Mouse (Mus musculus) kidney, embryonic 16.5 days (tissue): ENCODE data around the gene Mfap4. TPM values are rescaled to one million over a fixed set of nuclear protein-coding genes. Genes with fewer than 3 reads are reported as not detected.

ENCODE experiments used
- ATAC-seq: fragments of 200-750 bp; cut with Nextera tagmentation; 2 replicates; pipeline ENCODE4 v1.8.0; 2017; ENCODE audit warnings: moderate TSS enrichment; ENCODE audit not compliant: low FRiP score, low TSS enrichment
- H3K27ac ChIP-seq: fragments of 300-500 bp; sonication (generic); 2 replicates; pipeline ENCODE4 v1.5.1; 2014; ENCODE audit warnings: low read length
- H3K27me3 ChIP-seq: fragments of 300-500 bp; sonication (generic); 2 replicates; pipeline ENCODE4 v1.6.1; 2014; ENCODE audit warnings: low read length, control low read depth, mixed read lengths; ENCODE audit not compliant: insufficient read depth
- H3K36me3 ChIP-seq: fragments of 300-500 bp; sonication (generic); 2 replicates; pipeline ENCODE4 v1.6.1; 2014; ENCODE audit warnings: low read length, control low read depth, mixed read lengths; ENCODE audit not compliant: insufficient read depth
- H3K4me1 ChIP-seq: fragments of 300-500 bp; sonication (generic); 2 replicates; pipeline ENCODE4 v1.6.1; 2014; ENCODE audit warnings: low read length, control low read depth, mixed read lengths; ENCODE audit not compliant: insufficient read depth
- H3K4me2 ChIP-seq: fragments of 300-500 bp; sonication (generic); replicated peaks from 2 replicates; pipeline ENCODE4 v1.6.1; 2014; ENCODE audit warnings: low read depth, low read length
- H3K4me3 ChIP-seq: fragments of 300-500 bp; sonication (generic); 2 replicates; pipeline ENCODE4 v1.5.1; 2014; ENCODE audit warnings: mild to moderate bottlenecking, low read length
- H3K9ac ChIP-seq: fragments of 300-500 bp; sonication (generic); replicated peaks from 2 replicates; pipeline ENCODE4 v1.6.1; 2014; ENCODE audit warnings: low read length
- H3K9me3 ChIP-seq: fragments of 300-500 bp; sonication (generic); 2 replicates; pipeline ENCODE4 v1.6.1; 2016; ENCODE audit warnings: low read length, control low read depth
- WGBS: fragments of 180-500 bp; shearing (Covaris S2); extraction: QIAGEN DNeasy Blood & Tissue Kit; methylation state at CpG from one replicate; pipeline ENCODE4 v1.1.7; 2014; 5-methylcytosine and 5-hydroxymethylcytosine counted together
- polyA plus RNA-seq: library from polyadenylated mRNA; unstranded; fragments of >200 nt; fragmentation: Nextera tagmentation; extraction: Ambion mirVana; gene quantifications from 2 replicates; pipeline ENCODE4 v1.2.1, GENCODE M21; 2015

The Mfap4 gene
- polyA plus RNA-seq, 1 experiment from 2014 or later, result 181 TPM

DNA sequence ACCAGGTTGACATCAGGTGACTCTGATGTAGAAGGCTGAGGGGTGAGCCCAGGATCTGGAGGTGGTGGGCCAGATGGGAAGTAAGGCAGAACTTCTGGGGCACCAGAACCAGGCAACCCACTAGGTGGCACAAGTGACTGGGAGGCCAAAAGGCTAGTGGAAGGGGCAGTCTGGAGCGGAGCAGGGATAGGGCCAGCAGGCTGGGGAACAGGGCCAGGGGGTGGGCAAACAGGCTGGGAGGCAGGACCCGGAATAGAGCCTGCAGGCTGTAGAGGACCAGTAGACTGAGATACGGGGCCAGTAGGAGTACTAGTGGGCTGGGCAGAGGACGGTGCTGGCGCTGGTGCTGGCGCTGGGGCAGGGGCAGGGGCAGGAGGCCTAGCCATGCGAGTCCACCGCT, 4.6 kb downstream of the Mfap4 start:
- WGBS, result 91% methylated on average over 8 of the region's 8 CpGs
- Histone ChIP-seq H3K9me3 (no peaks in the 10 kb centered on the region), H3K36me3 (peaks cover 52% of the 10 kb centered on the region), H3K4me2 (no peak overlapping the region), H3K27ac (no peak overlapping the region), H3K4me1 (peaks cover 51% of the 10 kb centered on the region), H3K9ac (no peak overlapping the region), H3K27me3 (no peaks in the 10 kb centered on the region), H3K4me3 (no peak overlapping the region)
- no peak for ATAC-seq

DNA sequence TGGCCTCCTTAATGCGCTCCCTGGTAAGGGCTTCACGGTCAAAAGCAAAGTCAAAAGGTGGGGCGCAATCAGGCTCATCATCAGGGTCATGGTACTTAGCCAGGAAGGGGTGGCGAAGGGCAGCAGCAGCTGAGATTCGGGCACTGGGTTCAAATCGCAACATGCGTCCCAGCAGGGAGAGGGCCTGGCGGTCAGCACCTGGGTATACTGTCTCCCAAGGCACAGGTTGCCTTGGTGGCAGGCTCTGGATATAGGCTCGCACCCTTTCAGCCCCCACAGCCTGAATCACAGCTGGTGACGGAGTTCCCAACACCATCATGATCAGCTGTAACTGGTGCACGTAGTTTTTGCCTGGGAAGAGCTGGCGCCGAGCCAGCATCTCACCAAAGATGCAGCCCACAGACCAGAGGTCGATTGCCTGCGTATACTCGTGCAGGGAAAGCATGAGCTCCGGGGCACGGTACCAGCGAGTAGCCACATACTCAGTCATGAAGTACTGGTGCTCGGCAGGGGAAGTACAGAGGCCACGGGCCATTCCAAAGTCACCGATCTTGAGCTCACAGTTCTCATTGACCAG, 5.8 kb downstream of the Mfap4 start:
- WGBS, result 91% methylated on average over 22 of the region's 22 CpGs
- H3K4me3 ChIP-seq, result no peak overlapping the region
- H3K4me2 ChIP-seq, result no peak overlapping the region
- no peak overlapping the region for H3K27ac ChIP-seq
- H3K4me1 ChIP-seq, result peaks cover 45% of the 10 kb centered on the region
- no peaks in the 10 kb centered on the region for H3K27me3 ChIP-seq
- H3K9me3 ChIP-seq, result no peaks in the 10 kb centered on the region
- H3K36me3 ChIP-seq, result peaks cover 52% of the 10 kb centered on the region
- no peak overlapping the region for H3K9ac ChIP-seq
- no peak for ATAC-seq

DNA sequence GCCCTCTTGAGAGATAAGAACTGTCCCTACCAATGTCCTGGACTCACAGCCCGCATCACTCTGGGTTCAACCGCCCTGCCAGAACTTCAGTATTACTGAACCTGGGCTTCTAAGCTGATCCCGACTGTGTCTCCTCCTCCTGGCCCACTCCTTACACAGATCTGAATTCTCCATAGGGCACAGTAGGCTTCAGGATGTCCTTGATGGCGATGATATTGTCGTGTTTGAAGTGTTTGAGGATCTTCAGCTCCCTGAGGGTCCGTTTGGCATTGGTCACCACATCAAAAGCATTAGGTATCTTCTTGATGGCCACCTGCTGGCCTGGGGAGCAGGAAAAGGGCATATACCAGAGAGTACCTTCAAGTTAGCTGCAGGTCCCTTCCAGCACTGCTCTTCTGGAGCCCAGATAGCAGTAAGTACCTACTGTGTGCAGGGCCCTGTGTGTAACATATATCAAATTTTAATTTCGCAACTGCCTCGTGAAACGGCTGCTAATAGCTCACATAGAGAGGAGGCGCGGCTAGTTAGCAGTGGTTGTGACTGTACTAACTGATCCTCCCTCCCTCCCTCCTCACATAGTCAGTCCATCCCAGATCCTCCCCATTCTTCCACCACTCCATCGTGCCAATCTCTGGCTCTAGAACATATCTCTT, 7.6 kb downstream of the Mfap4 start:
- Histone ChIP-seq H3K27ac (no peak overlapping the region), H3K4me3 (peak overlapping the region; percentile 98)

DNA sequence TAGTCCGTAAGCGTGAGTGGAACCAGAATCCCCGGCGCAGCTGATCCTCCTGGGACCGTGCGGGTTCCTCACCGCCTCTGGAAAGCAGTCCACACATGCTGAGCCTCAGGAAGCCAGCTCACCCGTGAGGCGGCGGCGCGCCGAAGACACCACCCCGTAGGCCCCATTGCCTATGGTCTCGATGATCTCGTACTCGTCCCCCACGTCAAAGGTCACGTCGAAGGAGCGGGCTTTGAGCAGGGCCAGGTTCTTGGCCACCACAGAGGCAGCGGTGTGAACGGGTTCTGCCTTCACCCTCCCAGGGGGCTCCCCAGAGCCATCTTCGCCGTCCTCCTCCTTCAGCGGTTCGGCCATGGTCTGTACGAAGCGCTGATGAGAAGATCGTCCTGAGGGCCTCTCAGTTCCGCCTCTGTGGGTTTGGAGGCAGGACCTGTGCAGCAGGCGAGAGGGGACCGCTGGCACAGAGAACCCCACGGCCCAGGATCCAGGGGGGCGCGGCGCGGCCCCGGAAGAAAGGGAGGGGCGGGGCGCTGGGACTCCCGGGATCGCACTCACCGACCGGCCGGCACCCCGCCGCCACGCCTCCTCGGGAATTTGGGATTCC, 8.4 kb downstream of the Mfap4 start:
- ATAC-seq, result peak; percentile 67
- Histone ChIP-seq H3K9me3 (no peaks in the 10 kb centered on the region), H3K36me3 (peaks cover 42% of the 10 kb centered on the region), H3K4me3 (peak overlapping the region; percentile 98), H3K27ac (peak overlapping the region; percentile 81), H3K4me1 (peaks cover 24% of the 10 kb centered on the region), H3K27me3 (no peaks in the 10 kb centered on the region), H3K4me2 (peak overlapping the region; percentile 85), H3K9ac (peak overlapping the region; percentile 94)
- WGBS, result under 1% methylated on average over 46 of the region's 50 CpGs

More for the DNA sequence above, 7.6 kb downstream of the Mfap4 start:
- Histone ChIP-seq H3K4me2 (peak overlapping the region; percentile 85), H3K9me3 (no peaks in the 10 kb centered on the region), H3K27me3 (no peaks in the 10 kb centered on the region), H3K4me1 (peaks cover 27% of the 10 kb centered on the region), H3K36me3 (peaks cover 49% of the 10 kb centered on the region), H3K9ac (peak overlapping the region; percentile 94)
- 67% methylated on average over 12 of the region's 12 CpGs for WGBS
- no peak for ATAC-seq

DNA sequence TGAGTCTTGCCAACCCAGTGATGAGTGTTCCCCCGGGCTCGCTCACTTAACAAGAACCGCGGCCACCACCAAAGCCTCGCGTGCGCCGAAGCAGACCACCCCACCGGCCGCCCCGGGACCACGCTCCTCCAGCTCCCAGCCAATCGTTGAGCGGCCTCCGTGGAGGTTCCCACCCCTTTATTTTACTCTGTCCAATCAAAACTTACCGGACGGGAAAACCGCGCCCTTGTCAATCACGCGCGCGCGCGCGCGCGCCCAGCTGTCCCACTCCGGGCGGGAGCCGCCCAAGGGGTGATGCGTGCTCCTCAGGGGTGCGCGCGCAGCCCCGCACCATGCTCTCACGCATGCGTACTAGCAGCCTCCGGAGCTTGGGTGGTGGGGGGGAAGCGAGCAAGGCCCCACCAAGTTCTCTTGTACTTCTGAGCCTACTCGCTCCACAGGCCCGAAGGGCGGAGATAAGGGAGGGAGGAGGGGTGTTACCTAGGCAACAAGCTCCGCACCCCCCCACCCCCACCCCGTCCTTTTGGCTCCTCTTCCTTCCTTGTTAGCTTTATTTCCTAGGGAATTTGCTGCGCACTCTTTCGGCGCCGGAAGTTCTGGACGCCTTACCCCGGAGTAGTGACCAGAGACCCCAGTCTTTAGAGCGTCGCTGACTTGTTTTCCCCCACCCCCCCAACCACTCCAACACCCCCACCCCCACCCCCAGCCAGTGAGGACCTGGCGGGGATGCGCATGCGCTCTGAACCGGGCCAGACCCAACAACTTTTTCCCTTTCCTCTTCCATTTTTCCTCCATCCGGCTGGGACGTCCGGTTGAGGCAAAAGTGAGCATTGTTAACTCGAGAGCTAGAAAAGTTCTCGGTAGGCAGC, 9.1 kb downstream of the Mfap4 start, which contains the start of gene Mapk7:
Gene Mapk7 (minus strand): TSS at position 278 of the 869 bp plus-strand sequence.
- Histone ChIP-seq H3K4me3 (peak within 1 kb of the TSS; percentile 98), H3K36me3 (peaks cover 34% of the 10 kb centered on the region), H3K27me3 (no peaks in the 10 kb centered on the region), H3K27ac (peak within 1 kb of the TSS; percentile 91), H3K9me3 (no peaks in the 10 kb centered on the region), H3K4me1 (peaks cover 24% of the 10 kb centered on the region), H3K4me2 (peak within 1 kb of the TSS; percentile 85), H3K9ac (peak within 1 kb of the TSS; percentile 94)
- under 1% methylated on average over 62 of the region's 62 CpGs for WGBS
- ATAC-seq, result peak; percentile 95

DNA sequence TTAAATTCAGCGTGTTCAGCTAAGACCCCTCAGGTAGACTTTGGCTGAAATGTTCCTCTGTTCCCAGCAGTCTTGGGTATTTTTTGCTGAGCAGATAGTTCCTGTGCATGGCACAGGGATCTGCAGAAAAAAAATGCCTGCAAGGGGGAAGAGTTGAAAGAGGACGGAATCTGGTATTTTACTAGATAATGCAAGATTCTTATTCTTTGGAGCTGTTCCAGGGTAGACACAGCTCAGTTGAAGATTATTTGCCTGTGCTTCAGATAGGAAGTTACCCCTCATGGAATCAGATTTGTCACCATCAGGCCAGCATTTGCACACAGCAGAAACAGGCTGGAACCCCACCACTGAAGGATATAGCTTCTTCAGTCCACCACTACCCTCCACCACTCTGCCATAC, 10.3 kb downstream of the Mfap4 start:
- Histone ChIP-seq H3K27me3 (no peaks in the 10 kb centered on the region), H3K27ac (peak overlapping the region; percentile 91; the same call in 1 of the 2 replicates), H3K4me2 (no peak overlapping the region), H3K9ac (no peak overlapping the region; the same call in 1 of the 2 replicates), H3K4me1 (peaks cover 19% of the 10 kb centered on the region), H3K4me3 (no peak overlapping the region), H3K36me3 (peaks cover 23% of the 10 kb centered on the region), H3K9me3 (no peaks in the 10 kb centered on the region)
- WGBS, result 83% methylated on average over 2 of the region's 2 CpGs
- no peak for ATAC-seq

DNA sequence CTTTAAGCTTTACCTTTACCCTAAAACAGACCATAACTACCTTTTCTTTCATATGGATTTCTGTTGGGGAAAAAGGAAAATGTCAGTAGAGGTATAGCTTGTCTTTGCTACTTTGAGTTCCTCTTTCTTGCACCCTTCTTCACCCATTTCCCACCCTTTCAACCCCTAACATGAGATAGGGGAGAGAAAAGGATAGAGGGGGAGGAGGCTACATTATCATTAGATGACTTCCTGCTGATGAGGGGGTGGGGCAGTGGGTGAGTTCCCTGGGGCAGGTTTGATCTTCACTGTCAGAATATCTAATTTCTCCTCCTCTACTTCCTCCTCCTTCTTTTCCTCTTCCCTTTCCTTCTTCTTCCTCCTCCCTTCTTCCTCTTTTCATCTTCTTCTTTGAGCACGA, 12.3 kb downstream of the Mfap4 start:
- 86% methylated on average over 1 of the region's 1 CpGs for WGBS

DNA sequence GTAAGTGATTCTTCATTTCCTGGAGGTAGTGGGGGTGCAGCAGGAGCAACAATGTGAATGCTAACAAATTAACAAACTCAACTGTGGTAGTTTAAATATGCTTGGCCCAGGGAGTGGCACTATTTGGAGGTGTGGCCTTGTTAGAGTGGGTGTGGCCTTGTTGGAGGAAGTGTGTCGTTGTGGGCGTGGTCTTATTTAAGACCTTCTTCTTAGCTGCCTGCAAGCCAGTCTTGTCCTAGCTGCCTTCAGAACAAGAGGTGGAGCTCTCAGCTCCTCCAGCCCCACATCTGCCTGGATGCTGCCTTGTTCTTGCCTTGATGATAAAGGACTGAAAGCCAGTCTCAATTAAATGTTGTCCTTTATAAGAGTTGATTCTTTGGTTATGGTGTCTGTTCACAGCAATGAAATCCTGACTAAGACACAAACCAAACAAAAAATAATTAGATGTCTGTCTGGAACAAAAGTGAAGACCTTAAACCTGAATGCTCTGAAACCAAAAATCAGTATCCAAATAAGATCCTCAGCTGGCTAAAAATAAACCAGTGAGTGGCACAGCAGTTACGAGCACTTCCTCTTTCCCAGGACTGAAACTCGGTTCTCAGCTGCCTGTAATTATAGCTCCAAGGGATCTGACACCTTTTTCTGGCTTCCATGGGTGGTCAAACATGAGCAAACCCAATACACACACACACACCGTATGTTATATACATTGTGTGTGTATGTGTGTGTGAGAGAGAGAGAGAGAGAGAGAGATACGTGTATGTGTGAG, 13.7 kb downstream of the Mfap4 start:
- H3K4me1 ChIP-seq, result peaks cover 5% of the 10 kb centered on the region; the same call in 1 of the 2 replicates
- no peak overlapping the region for H3K27ac ChIP-seq
- no peak for ATAC-seq
- H3K36me3 ChIP-seq, result no peaks in the 10 kb centered on the region
- H3K4me3 ChIP-seq, result no peak overlapping the region
- H3K9me3 ChIP-seq, result no peaks in the 10 kb centered on the region
- WGBS, result 61% methylated on average over 6 of the region's 6 CpGs
- H3K9ac ChIP-seq, result no peak overlapping the region
- no peaks in the 10 kb centered on the region for H3K27me3 ChIP-seq
- H3K4me2 ChIP-seq, result no peak overlapping the region

More for the DNA sequence above, 12.3 kb downstream of the Mfap4 start:
- Histone ChIP-seq H3K4me2 (no peak overlapping the region), H3K36me3 (peaks cover 3% of the 10 kb centered on the region; the same call in 1 of the 2 replicates), H3K4me1 (peaks cover 14% of the 10 kb centered on the region), H3K9ac (no peak overlapping the region), H3K9me3 (no peaks in the 10 kb centered on the region), H3K27me3 (no peaks in the 10 kb centered on the region), H3K27ac (no peak overlapping the region), H3K4me3 (no peak overlapping the region)
- no peak for ATAC-seq

DNA sequence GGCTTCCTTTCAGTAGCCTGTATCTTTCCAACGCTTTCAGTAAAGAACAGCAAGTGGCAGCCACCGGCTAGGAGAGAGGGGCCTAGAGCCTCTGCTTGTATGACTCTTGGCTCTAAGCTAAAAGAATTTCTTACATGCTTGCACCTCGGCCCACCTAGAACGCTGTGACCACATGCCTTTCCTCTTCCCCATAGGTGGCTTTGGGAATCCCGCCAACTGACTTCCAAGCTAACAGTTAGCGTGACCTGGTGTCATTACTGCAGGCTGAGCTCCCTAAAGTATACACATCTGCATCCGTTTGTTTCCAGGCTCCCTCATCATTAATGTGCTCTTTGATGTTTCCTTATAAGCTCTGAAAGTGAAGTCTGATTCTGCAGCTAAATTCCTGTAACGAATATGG, 18.7 kb downstream of the Mfap4 start:
- Histone ChIP-seq H3K36me3 (no peaks in the 10 kb centered on the region), H3K4me2 (no peak overlapping the region), H3K9ac (no peak overlapping the region), H3K27me3 (no peaks in the 10 kb centered on the region), H3K27ac (no peak overlapping the region), H3K4me3 (no peak overlapping the region), H3K9me3 (no peaks in the 10 kb centered on the region), H3K4me1 (peaks cover 8% of the 10 kb centered on the region)
- WGBS, result 70% methylated on average over 8 of the region's 8 CpGs
- ATAC-seq, result no peak
